Comparison of ENCODE assay signal across 8 mouse cellular contexts in the genomic region with DNA sequence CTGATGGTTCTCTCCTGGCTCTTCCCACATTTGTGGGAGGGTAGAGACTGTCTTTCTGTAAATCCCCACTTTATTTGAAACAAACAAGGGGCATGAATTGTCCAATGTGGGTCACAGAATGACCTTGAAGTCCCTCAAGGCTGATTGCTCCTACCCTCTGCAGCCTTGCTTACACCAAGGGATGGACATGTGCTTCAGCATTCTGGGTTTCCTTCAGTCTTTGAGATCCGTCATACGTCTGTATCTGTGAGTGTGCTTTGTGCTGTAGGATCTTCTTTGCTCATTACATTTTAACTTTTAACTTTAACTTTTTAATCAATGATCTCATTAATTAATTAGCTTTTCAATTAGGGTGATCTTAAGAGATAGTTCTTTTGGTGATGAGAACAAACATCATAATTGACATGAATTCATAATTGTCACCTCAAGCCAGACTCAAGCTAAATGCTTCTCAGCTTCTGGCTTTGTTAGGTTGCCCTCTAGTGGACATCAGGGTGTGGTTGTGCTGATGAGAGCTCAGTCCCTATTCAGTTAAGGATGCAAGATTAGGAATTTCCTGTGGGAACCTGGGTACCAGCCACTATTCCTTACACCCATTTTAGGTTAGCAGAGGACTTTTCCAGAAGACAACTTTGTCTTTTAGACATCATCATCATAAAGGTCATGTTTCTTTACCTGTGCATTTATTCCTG. TPM values are rescaled to one million over a fixed set of nuclear protein-coding genes. Genes with fewer than 3 reads are reported as not detected.
DNase-seq lines count a peak whose midpoint lies in the region; ATAC-seq lines count a peak whose summit lies in the region.

No protein-coding gene starts in this region.

- peak; percentile 26 for DNase-seq in testis, postnatal 14 days (ENCODE audit: low spot score)
- no peak for DNase-seq in testis, postnatal 10 days (ENCODE audit: low spot score)
- peak; percentile 5 for DNase-seq in c-Kit-positive CD71-negative TER-119-negative erythroid progenitor cells, embryonic 14.5 days (ENCODE audit: low read depth)
- peak; percentile 10 for DNase-seq in induced T-regulatory cell, adult 2 months (ENCODE audit: low read depth)
- peak; percentile 64 for DNase-seq in lung, postnatal 10 days
- DNase-seq in right cerebral cortex, postnatal 4 days = peak; percentile 34
- no peak for DNase-seq in ovary, postnatal 10 days (ENCODE audit: low spot score)

- 0 out of 2 replicates have a peak, but pooled peaks have one; percentile 58 for ATAC-seq in erythroblast, adult 5-6 weeks (replicated peaks; ENCODE audit: low FRiP score, poor library complexity, severe bottlenecking)

RNA-seq across cellular contexts. Expression of a gene that starts 53.2 kb away (rescaled TPM):
- total RNA-seq in erythroblast, adult 5-6 weeks (2015; ENCODE audit: low replicate concordance) = 0.19 TPM in 1 of 2 replicates, not detected in the other
- total RNA-seq in erythroblast, adult 5-6 weeks (2017; ENCODE audit: low replicate concordance) = 0.09 TPM in 1 of 2 replicates, not detected in the other

Comparison
In these comparisons a context has a peak if more than half of its experiments do, and no peak if none do; other contexts are left out.
1. DNase-seq: peak in testis, postnatal 14 days (single experiment), c-Kit-positive CD71-negative TER-119-negative erythroid progenitor cells, embryonic 14.5 days (single experiment), induced T-regulatory cell, adult 2 months (single experiment), lung, postnatal 10 days (single experiment) and right cerebral cortex, postnatal 4 days (single experiment); none in testis, postnatal 10 days (single experiment) and ovary, postnatal 10 days (single experiment).